Mouse (Mus musculus): ENCODE data around the gene Tgfbr3. TPM values are rescaled to one million over a fixed set of nuclear protein-coding genes. Genes with fewer than 3 reads are reported as not detected.
A peak's percentile ranks its signal among the peaks of the same experiment; 100 is the strongest.
"Not testable (repeated sequence)": the region's sequence is repeated elsewhere in the genome, so short reads cannot be mapped to it uniquely, and the experiment has no call there.

Gene Tgfbr3
- total RNA-seq, 2 experiments from 2014 or later = 18.2 to 21.0 TPM

DNA sequence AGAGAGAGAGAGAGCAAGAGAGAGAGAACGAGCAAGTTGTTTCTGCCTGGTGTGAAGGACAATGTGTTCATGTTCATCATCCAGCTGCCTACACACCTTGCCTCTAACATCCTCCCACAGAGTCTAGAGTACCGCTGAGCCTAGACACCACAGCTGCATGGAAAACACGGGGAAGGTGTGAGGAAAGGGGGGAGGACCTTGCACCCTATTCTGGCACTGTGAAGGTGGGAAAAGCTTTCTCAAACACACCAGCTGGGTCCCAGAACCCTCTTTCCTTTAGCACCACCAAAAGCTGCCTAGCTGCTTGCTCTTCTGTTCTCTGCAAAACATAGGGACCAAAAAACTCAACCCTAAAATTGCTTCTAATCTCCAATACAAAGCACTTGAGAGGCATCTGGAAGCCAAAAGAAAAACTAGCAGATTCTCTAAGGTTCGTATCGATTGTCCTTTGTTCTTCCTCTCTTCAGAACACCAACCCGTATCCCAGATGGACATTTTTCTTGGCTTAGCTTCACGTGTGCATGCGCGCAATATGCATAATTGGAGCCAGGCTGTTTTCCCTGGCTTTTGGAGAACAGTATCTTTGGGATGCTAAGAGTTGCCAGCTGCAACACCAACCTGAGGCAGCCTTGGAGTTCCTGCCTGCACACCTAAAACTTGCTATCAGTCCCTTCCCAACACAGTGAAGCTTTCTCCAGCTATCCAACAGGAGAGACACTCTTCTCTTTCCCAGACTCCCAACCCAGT lies 6.7 kb downstream of the Tgfbr3 start:
- DNase-seq (ENCODE audit: low spot score in 2 of 2) = peak in 1 of 2 experiments; percentile 46

DNA sequence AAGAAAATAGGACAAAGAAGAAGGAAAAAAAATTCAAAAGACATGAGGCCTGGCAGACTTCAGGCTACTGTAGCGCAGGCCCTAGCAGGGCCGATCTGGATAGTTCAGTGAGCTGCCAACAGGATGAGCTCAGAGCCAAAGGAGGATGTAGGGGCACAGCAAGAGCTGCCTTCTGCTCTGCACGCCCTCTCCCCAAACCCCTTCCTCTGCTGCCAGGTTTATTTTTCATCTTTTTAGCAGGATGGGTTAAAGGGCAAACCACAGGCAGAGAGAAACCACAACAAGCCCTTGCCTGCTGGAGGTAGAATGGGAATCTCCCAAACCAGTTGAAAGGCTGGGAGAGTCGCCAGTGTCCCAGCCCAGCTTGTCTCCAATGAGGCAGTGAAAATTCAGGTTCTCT lies 10.2 kb downstream of the Tgfbr3 start:
- peak in 1 of 2 experiments; percentile 27 for DNase-seq (ENCODE audit: low spot score in 2 of 2)

DNA sequence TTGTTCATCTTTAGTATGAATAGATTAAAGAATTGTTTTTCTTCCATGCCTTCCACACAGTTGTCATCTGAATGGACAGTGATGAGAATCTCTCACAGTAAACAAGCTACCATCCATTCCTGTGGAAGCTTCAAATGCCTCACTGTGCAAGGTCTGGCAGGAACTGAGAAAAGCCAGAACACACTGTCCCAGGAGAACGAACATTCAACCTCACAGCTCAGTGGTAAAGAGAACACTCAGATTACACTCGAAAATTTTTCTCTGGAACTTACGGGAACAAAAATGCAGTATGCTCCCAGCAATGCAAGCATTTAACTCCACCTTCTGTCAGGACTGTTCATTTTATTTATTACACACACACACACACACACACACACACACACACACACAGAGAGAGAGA lies 13.2 kb downstream of the Tgfbr3 start:
- DNase-seq (ENCODE audit: low spot score in 2 of 2) = peak in 1 of 2 experiments; percentile 47

DNA sequence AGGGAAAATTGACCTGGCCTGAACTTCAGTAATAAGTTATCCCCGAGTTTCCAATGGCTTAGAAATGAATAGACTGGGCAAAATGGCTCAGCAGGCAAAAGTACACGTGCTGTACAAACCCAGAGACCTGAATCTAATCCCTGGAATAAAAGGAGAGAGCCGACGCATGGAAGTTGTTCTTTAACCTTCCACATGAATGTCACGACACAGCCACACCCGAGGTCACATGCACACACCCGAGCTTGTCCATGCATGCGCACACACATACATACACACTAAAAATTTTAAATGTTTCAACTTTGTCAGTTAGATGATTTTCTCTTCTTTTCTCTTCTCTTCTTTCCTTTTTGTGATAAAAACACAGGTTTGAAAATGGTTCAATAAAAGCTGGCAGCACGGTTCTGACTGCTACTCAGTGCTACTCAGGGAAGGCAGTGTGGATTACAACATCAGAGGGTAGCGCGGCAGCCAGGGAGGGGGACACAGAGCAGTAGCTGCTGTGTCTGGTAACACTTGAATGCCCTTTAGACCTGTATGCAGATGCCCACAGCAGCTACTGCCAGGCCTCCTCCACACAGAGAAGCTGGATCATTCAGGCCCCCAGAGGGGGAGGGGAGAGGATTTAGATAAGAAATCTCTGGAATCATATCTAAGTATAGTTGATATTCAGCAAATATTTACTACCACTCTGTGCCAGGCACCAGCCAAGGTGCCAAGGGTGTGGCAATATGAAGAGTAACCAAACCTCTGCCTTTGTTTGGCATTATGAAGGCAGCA lies 17.0 kb downstream of the Tgfbr3 start:
- no peak for DNase-seq (ENCODE audit: low spot score in 2 of 2)

DNA sequence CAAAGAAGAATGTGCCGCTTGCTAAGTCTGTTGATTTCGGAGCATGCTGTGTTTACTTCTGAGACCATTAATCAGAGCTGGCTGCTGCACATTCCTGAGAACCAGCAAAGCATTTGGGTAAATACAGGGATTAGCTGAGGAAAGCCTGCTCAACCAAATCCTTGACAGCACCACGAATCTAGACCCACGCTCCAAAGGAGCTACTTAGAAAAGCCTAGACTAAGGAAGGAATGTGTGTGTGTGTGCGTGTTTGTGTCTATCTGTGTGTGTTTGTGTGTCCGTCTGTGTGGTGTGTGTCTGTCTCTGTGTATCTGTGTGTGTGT lies 20.5 kb downstream of the Tgfbr3 start:
- DNase-seq (ENCODE audit: low spot score in 2 of 2) = no peak

GRCm38 (mm10) chr5:107268121-107269005 lies 21.1 kb downstream of the Tgfbr3 start:
- DNase-seq (ENCODE audit: low spot score in 2 of 2) = no peak

- DNase-seq (ENCODE audit: low spot score in 2 of 2) = no peak
Observed at GRCm38 (mm10) chr5:107266566-107266965, 22.9 kb downstream of the Tgfbr3 start.

DNA sequence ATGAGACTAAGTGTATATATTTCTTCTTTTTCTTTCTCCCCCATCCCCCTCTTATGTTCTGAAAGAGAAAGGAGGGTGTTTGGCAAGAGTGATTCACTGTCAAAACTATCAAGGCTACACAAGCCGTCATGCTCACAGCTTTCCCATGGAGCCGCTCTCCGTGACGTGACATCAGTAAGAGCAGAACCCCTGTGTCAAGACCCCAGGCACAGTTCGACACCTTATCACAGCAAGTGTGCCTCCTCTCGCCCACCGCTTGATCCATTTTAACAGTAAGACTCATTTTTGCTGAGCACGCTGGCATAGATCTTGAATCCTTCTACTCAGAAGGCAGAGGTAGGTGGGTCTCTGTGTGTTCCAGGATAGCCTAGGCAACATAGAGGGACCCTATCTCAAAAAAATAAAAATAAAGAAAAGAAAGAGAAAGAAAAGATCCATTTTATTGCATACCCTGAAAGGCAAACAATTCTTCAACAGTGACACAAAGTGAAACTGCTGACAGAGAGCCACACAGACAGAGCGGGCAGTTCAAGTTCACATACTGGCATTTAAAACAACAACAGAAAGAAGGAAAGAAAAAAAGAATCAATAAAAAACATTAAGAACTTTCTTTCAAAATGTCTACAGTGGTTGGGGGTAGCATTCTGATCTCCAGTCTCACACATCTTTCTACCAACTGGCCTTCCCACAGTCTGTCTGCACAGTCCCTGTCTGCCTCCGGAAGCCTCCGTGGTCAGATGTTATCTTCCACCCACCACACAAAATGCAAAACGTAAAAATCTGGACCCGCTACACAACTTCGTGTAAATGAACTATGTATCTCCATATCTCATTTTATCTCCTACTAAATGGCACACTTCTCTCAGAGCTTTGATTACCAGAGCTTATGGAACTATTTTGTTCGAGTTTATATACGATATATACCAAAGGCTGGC lies 24.7 kb downstream of the Tgfbr3 start:
- no peak for DNase-seq (ENCODE audit: low spot score in 2 of 2)

DNA sequence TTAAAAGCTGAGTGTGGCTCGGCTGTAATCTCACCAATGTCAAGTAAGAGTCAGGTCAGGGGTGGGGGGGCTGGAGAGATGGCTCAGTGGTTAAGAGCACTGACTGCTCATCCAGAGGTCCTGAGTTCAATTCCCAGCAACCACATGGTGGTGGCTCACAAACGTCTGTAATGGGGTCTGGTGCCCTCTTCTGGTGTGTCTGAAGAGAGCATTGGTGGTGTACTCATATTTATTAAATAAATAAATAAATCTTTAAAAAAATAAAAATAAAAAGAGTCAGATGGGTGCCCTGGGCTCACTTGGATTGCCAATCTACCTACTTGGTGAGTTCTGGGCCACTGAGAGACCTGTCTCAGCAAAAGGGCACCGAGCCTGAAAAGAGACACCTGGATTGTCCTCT lies 25.6 kb downstream of the Tgfbr3 start:
- no peak for DNase-seq (ENCODE audit: low spot score in 2 of 2)

- DNase-seq (ENCODE audit: low spot score in 2 of 2) = no peak
Observed at GRCm38 (mm10) chr5:107261930-107262329, 27.5 kb downstream of the Tgfbr3 start.

DNA sequence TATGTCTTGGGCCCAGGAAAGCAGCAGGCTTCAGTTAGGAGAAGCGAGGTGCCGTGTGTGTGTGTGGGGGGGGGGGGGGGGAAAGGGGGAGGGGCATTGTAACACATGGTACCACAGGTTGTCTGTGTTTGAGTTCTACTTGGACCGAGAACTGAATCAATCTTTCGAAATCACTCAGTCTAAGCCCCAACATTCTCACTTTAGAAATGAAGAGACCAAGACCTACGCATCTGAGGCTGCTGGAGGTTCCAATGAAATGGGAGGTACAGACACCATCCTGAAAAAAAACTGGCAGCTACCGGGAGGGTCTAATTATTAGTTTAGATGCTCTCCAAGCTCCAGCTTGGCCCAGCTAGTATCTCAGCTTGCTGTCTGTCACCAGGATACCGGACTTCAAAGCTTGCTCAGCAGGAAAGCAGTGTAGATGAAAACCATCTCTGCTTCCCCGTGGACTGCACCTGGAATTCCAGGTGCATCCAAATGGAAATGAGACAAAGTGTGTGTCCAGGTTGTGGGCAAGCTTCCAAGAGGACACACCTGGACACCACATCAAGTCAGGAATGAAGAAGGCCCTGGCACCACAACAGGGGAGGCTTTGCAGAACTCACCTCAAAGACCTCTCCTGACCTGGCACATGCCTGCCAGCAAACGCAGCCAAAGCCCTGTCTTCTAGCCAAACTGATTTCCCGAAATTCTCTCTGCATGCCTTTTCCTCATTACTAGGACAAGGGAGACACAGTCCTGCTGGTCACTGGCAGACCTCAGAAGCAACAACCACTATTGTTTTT lies 28.5 kb downstream of the Tgfbr3 start:
- DNase-seq (ENCODE audit: low spot score in 2 of 2) = no peak

GRCm38 (mm10) chr5:107259487-107260040 lies 29.9 kb downstream of the Tgfbr3 start:
- no peak for DNase-seq (ENCODE audit: low spot score in 2 of 2)

DNA sequence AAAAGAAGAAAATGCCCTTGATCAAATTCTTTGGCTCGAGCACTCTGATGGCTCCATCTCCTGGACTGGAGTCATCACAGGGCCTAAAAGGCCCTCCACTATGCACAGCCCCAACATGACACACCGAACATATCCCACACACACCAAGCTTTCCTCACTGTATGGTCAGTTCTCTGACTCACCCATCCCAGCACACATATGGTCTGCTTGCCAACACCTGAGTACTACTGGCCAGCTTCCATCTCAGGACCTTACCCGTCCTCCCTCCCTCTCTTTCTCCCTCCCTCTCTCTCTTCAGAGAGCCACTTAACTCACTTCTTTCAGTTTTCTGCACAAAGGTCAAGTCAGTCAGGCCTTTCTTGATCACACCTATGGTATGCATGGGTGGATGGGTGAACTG lies 36.0 kb downstream of the Tgfbr3 start:
- no peak for DNase-seq (ENCODE audit: low spot score in 2 of 2)

GRCm38 (mm10) chr5:107252435-107252834 lies 37.0 kb downstream of the Tgfbr3 start:
- DNase-seq (ENCODE audit: low spot score in 2 of 2) = no peak

DNA sequence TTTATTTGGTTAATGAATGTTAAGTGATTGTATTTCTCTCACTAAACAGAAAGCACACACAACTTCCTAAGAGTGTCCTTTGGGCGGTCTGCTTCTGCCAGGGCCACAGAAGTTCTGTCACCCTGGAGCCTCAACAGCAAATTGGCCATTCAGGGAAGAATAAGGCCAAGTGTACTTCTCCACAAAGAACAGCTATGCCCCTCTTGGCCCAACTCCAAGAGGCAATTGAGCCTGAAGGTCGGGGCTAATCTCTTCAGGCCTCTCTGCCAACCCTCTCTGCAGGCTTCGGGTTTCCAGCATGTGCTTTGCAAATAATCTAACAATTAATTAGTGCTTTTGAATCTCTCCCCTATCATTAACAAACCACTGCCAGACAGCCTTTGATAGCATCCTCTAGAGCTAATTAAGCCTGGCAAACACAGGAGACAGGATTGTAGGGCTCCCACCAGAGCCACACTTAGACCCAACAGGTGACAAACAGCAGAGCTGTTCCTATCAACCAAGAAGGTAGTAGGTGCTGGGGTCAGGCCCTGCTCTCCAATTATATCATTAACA lies 37.6 kb downstream of the Tgfbr3 start:
- peak in 1 of 2 experiments; percentile 48 for DNase-seq (ENCODE audit: low spot score in 2 of 2)

DNA sequence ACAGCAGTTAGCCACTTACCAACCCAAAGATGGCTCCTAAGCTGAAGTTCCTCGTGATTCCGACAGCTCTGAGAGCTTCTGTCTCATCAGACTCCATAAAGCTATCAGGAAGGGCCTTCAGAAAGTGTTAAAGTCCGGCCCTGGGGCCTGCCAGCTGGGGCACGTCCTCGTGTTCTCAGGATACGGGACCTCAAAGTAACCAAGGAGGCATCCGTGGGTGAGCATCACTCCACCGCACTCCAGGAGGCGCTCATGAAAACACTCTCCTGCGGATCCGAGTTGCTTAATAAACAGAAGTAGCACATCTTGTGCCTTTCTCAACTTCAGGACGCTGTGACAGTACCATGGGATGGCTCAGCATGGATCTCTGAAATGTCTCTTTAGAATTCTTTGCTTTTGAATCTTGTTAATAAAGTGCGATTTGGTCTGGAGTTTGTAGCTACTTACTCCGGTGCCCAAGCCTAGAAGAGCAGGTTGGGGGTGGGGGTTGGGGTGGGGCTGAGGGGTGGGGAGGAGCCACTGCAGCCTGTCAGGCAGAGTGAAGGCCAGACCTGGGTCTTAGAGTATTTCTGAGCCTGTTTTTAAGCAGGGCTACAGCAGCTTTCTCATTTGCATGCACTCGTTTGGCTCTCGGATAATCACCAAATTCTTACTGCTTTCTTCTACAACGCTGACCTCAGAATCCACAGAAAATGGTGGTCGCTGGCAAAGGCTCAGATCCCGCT lies 38.7 kb downstream of the Tgfbr3 start:
- DNase-seq (ENCODE audit: low spot score in 2 of 2) = no peak

GRCm38 (mm10) chr5:107248732-107249131 lies 40.7 kb downstream of the Tgfbr3 start:
- no peak for DNase-seq (ENCODE audit: low spot score in 2 of 2)

DNA sequence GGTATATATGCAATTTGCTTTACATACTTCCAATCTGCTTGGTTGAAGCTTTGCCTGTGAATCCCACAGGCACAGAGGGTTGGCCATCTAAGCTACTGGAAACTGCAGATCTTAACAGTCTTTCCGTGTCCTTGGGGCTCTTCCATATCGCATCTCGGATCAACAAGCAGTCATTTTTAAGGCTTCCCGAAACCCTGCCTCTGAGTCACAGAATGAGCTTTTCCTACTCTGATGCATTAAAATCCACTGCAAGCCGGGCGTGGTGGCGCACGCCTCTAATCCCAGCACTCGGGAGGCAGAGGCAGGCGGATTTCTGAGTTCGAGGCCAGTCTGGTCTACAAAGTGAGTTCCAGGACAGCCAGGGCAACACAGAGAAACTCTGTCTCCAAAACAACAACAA lies 41.1 kb downstream of the Tgfbr3 start:
- DNase-seq (ENCODE audit: low spot score in 2 of 2) = not testable (repeated sequence)

Measured in layer of hippocampus, adult 18-20 months (tissue).